Mouse (Mus musculus) stomach, embryonic 15.5 days (tissue): ENCODE data around the gene Adipor1. TPM values are rescaled to one million over a fixed set of nuclear protein-coding genes. Genes with fewer than 3 reads are reported as not detected.
A peak's percentile ranks its signal among the peaks of the same experiment; 100 is the strongest.

Experiments
- ATAC-seq: fragments of 200-750 bp; cut with Nextera tagmentation; 2 replicates; pipeline ENCODE4 v1.8.0; 2017; ENCODE audit warnings: low read depth, moderate number of reproducible peaks, moderate TSS enrichment; ENCODE audit not compliant: insufficient read depth, low FRiP score
- H3K27ac ChIP-seq: fragments of 300-500 bp; sonication (generic); 2 replicates; pipeline ENCODE4 v1.5.1; 2015; ENCODE audit warnings: mild to moderate bottlenecking, inconsistent platforms
- H3K27me3 ChIP-seq: fragments of 300-500 bp; sonication (generic); replicated peaks from 2 replicates; pipeline ENCODE4 v1.6.1; 2015; ENCODE audit warnings: inconsistent platforms
- H3K36me3 ChIP-seq: fragments of 300-500 bp; sonication (generic); 2 replicates; pipeline ENCODE4 v1.6.1; 2015; ENCODE audit warnings: inconsistent platforms
- H3K4me1 ChIP-seq: fragments of 300-500 bp; sonication (generic); 2 replicates; pipeline ENCODE4 v1.6.1; 2015; ENCODE audit warnings: inconsistent platforms
- H3K4me2 ChIP-seq: fragments of 300-500 bp; sonication (generic); 2 replicates; pipeline ENCODE4 v1.6.1; 2015; ENCODE audit warnings: mild to moderate bottlenecking, inconsistent platforms
- H3K4me3 ChIP-seq: fragments of 300-500 bp; sonication (generic); replicated peaks from 2 replicates; pipeline ENCODE4 v1.5.1; 2015; ENCODE audit warnings: inconsistent platforms
- H3K9ac ChIP-seq: fragments of 300-500 bp; sonication (generic); 2 replicates; pipeline ENCODE4 v1.6.1; 2015; ENCODE audit warnings: inconsistent platforms
- H3K9me3 ChIP-seq: fragments of 300-500 bp; sonication (generic); 2 replicates; pipeline ENCODE4 v1.6.1; 2016; ENCODE audit warnings: inconsistent platforms
- WGBS: fragments of 180-500 bp; shearing (Covaris S2); methylation state at CpG from one replicate; pipeline ENCODE4 v1.1.7; 2015; 5-methylcytosine and 5-hydroxymethylcytosine counted together
- polyA plus RNA-seq: library from polyadenylated mRNA; unstranded; fragments of >200 nt; fragmentation: Nextera tagmentation; extraction: Ambion mirVana; gene quantifications from 2 replicates; pipeline ENCODE4 v1.2.1, GENCODE M21; 2015

Adipor1 gene
- 82.5 and 93.6 TPM in 2 replicates for polyA plus RNA-seq

GRCm38 (mm10) chr1:134415168-134415831, at the start of gene Adipor1:
Gene Adipor1, plus strand, starts transcription at chr1:134415378.
- H3K4me1 ChIP-seq: peaks cover 43% of the 10 kb centered on the region
- H3K4me3 ChIP-seq: peak within 1 kb of the TSS; percentile 80
- no peaks in the 10 kb centered on the region for H3K9me3 ChIP-seq
- peak within 1 kb of the TSS; percentile 94 for H3K27ac ChIP-seq
- H3K36me3 ChIP-seq: peaks cover 9% of the 10 kb centered on the region
- under 1% methylated on average over 70 of the region's 77 CpGs for whole genome bisulfite sequencing
- H3K4me2 ChIP-seq: peak within 1 kb of the TSS; percentile 70
- peak within 1 kb of the TSS; percentile 64 for H3K9ac ChIP-seq
- ATAC-seq: peak; percentile 99
- H3K27me3 ChIP-seq: no peaks in the 10 kb centered on the region

- Histone ChIP-seq H3K4me1 (peaks cover 3% of the 10 kb centered on the region), H3K9me3 (no peaks in the 10 kb centered on the region), H3K9ac (no peak overlapping the region), H3K27me3 (no peaks in the 10 kb centered on the region), H3K36me3 (no peaks in the 10 kb centered on the region), H3K4me3 (no peak overlapping the region), H3K4me2 (no peak overlapping the region), H3K27ac (no peak overlapping the region)
- ATAC-seq: no peak
- WGBS: 59% methylated on average over 5 of the region's 5 CpGs
Observed at GRCm38 (mm10) chr1:134365491-134365890, 49.7 kb upstream of the Adipor1 start.

- ATAC-seq: no peak
- Histone ChIP-seq H3K4me1 (no peaks in the 10 kb centered on the region), H3K27me3 (no peaks in the 10 kb centered on the region), H3K4me2 (no peak overlapping the region), H3K36me3 (no peaks in the 10 kb centered on the region), H3K9ac (no peak overlapping the region), H3K4me3 (no peak overlapping the region), H3K27ac (no peak overlapping the region), H3K9me3 (no peaks in the 10 kb centered on the region)
- 52% methylated on average over 9 of the region's 9 CpGs for WGBS
Observed at GRCm38 (mm10) chr1:134368777-134369337, 46.3 kb upstream of the Adipor1 start.

GRCm38 (mm10) chr1:134374124-134374523, 41.1 kb upstream of the Adipor1 start:
- H3K9ac ChIP-seq: no peak overlapping the region
- H3K9me3 ChIP-seq: no peaks in the 10 kb centered on the region
- no peak for ATAC-seq
- no peak overlapping the region for H3K27ac ChIP-seq
- WGBS: 65% methylated on average over 2 of the region's 2 CpGs
- H3K4me3 ChIP-seq: no peak overlapping the region
- H3K4me2 ChIP-seq: no peak overlapping the region
- H3K27me3 ChIP-seq: no peaks in the 10 kb centered on the region
- no peaks in the 10 kb centered on the region for H3K36me3 ChIP-seq
- H3K4me1 ChIP-seq: no peaks in the 10 kb centered on the region

- 52% methylated on average over 2 of the region's 2 CpGs for WGBS
- Histone ChIP-seq H3K27ac (no peak overlapping the region), H3K4me1 (peaks cover 5% of the 10 kb centered on the region; the same call in 1 of the 2 replicates), H3K4me2 (no peak overlapping the region), H3K9me3 (no peaks in the 10 kb centered on the region), H3K4me3 (no peak overlapping the region), H3K9ac (no peak overlapping the region), H3K27me3 (no peaks in the 10 kb centered on the region), H3K36me3 (no peaks in the 10 kb centered on the region)
- ATAC-seq: no peak
Observed at GRCm38 (mm10) chr1:134381051-134381450, 34.1 kb upstream of the Adipor1 start.

- H3K4me2 ChIP-seq: peak overlapping the region; percentile 51
- H3K4me1 ChIP-seq: peaks cover 5% of the 10 kb centered on the region; the same call in 1 of the 2 replicates
- WGBS: 4% methylated on average over 19 of the region's 19 CpGs
- H3K4me3 ChIP-seq: peak overlapping the region; percentile 30
- H3K9ac ChIP-seq: no peak overlapping the region
- no peak overlapping the region for H3K27ac ChIP-seq
- no peaks in the 10 kb centered on the region for H3K36me3 ChIP-seq
- no peaks in the 10 kb centered on the region for H3K27me3 ChIP-seq
- ATAC-seq: no peak
- no peaks in the 10 kb centered on the region for H3K9me3 ChIP-seq
Observed at GRCm38 (mm10) chr1:134381795-134382625, 33.2 kb upstream of the Adipor1 start.

- no peak overlapping the region for H3K4me3 ChIP-seq
- no peak overlapping the region for H3K27ac ChIP-seq
- H3K36me3 ChIP-seq: no peaks in the 10 kb centered on the region
- ATAC-seq: no peak
- no peaks in the 10 kb centered on the region for H3K9me3 ChIP-seq
- 71% methylated on average over 4 of the region's 4 CpGs for WGBS
- H3K27me3 ChIP-seq: no peaks in the 10 kb centered on the region
- no peak overlapping the region for H3K4me2 ChIP-seq
- H3K9ac ChIP-seq: no peak overlapping the region
- peaks cover 5% of the 10 kb centered on the region; the same call in 1 of the 2 replicates for H3K4me1 ChIP-seq
Observed at GRCm38 (mm10) chr1:134384581-134384980, 30.6 kb upstream of the Adipor1 start.

GRCm38 (mm10) chr1:134385176-134385575, 30.0 kb upstream of the Adipor1 start:
- H3K9me3 ChIP-seq: no peaks in the 10 kb centered on the region

GRCm38 (mm10) chr1:134385666-134386065, 29.5 kb upstream of the Adipor1 start, which contains the start of gene 4933406M09Rik:
Gene 4933406M09Rik, plus strand, starts transcription at chr1:134385940.
- Histone ChIP-seq H3K4me3 (no peak within 1 kb of the TSS), H3K9me3 (no peaks in the 10 kb centered on the region), H3K9ac (no peak within 1 kb of the TSS), H3K27me3 (no peaks in the 10 kb centered on the region), H3K4me1 (peaks cover 5% of the 10 kb centered on the region; the same call in 1 of the 2 replicates), H3K27ac (no peak within 1 kb of the TSS), H3K4me2 (no peak within 1 kb of the TSS), H3K36me3 (no peaks in the 10 kb centered on the region)
- WGBS: 93% methylated on average over 1 of the region's 1 CpGs
- ATAC-seq: no peak

More at GRCm38 (mm10) chr1:134385176-134385575, 30.0 kb upstream of the Adipor1 start:
- no peak for ATAC-seq
- no peak overlapping the region for H3K4me3 ChIP-seq
- H3K27ac ChIP-seq: no peak overlapping the region
- no peaks in the 10 kb centered on the region for H3K36me3 ChIP-seq
- H3K4me2 ChIP-seq: no peak overlapping the region
- peaks cover 5% of the 10 kb centered on the region; the same call in 1 of the 2 replicates for H3K4me1 ChIP-seq
- no peaks in the 10 kb centered on the region for H3K27me3 ChIP-seq
- H3K9ac ChIP-seq: no peak overlapping the region

- no peak overlapping the region for H3K4me3 ChIP-seq
- no peak overlapping the region for H3K27ac ChIP-seq
- ATAC-seq: no peak
- H3K4me1 ChIP-seq: no peaks in the 10 kb centered on the region
- H3K27me3 ChIP-seq: no peaks in the 10 kb centered on the region
- H3K4me2 ChIP-seq: no peak overlapping the region
- no peaks in the 10 kb centered on the region for H3K36me3 ChIP-seq
- no peaks in the 10 kb centered on the region for H3K9me3 ChIP-seq
- H3K9ac ChIP-seq: no peak overlapping the region
- WGBS: 35% methylated on average over 5 of the region's 5 CpGs
Observed at GRCm38 (mm10) chr1:134393827-134394226, 21.4 kb upstream of the Adipor1 start.

- H3K9ac ChIP-seq: no peak overlapping the region
- WGBS: 87% methylated on average over 12 of the region's 12 CpGs
- H3K4me1 ChIP-seq: no peaks in the 10 kb centered on the region
- H3K27me3 ChIP-seq: no peaks in the 10 kb centered on the region
- no peak overlapping the region for H3K27ac ChIP-seq
- no peaks in the 10 kb centered on the region for H3K36me3 ChIP-seq
- ATAC-seq: no peak
- H3K4me3 ChIP-seq: no peak overlapping the region
- no peak overlapping the region for H3K4me2 ChIP-seq
- no peaks in the 10 kb centered on the region for H3K9me3 ChIP-seq
Observed at GRCm38 (mm10) chr1:134398210-134398609, 17.0 kb upstream of the Adipor1 start.

- H3K4me3 ChIP-seq: no peak overlapping the region
- H3K4me2 ChIP-seq: no peak overlapping the region
- H3K27me3 ChIP-seq: no peaks in the 10 kb centered on the region
- no peaks in the 10 kb centered on the region for H3K36me3 ChIP-seq
- no peaks in the 10 kb centered on the region for H3K4me1 ChIP-seq
- H3K27ac ChIP-seq: no peak overlapping the region
- WGBS: 57% methylated on average over 5 of the region's 5 CpGs
- ATAC-seq: no peak
- no peaks in the 10 kb centered on the region for H3K9me3 ChIP-seq
- no peak overlapping the region for H3K9ac ChIP-seq
Observed at GRCm38 (mm10) chr1:134399735-134400134, 15.4 kb upstream of the Adipor1 start.
